Mouse (Mus musculus) thymus, postnatal 14 days (tissue): Measurements from ENCODE around the gene Pdpn.
"Not testable (repeated sequence)": the region's sequence is repeated elsewhere in the genome, so short reads cannot be mapped to it uniquely, and the experiment has no call there.

Experiments
- DNase-seq: peaks from one replicate; pipeline ENCODE4 v3.0.0; 2021

Gene Pdpn

GRCm38 (mm10) chr4:143299325-143300070 is at the start of gene Pdpn:
Pdpn (minus strand) TSS chr4:143299564.
- no peak for DNase-seq

DNA sequence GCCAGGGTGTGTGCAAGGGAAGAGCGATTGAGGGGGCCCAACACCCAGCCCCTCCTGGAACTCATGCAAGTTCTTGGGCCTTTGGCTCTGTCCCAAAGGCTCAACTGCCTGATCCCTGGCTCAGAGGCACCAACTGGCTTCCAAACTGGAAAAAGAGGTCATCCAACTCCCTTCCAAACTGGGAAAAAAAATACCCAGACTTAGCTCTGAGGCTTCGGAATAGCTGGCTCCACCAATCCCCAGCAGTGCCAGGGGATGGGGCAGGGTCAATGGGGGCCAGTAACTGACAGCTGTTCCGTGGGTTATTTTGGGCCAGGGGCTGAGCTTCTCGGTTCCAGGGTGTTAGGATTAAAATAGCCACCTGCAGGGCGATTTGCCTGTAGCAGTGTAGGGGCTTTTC is 49.3 kb upstream of the Pdpn start:
- no peak for DNase-seq

GRCm38 (mm10) chr4:143345491-143345890 is 46.1 kb upstream of the Pdpn start:
- DNase-seq, result not testable (repeated sequence)

DNA sequence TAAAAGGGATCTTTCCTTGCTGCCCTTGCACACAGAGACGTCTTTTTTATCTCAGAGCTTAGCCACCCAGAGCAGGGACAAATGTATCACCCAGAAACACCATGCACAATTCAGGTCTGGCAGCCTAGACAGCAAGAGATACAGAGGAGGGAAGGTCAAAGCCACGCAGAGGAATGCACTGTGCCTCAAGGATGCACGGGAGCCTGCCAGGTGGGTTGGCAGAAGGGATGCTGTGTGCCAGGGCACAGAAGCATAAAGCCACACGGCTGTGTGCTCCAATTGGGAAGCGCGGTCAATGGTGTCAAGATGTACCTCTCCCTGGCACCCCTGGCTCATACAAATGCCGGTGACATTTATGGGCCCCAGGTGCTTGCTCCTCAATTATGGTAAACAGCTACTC is 42.1 kb upstream of the Pdpn start:
- no peak for DNase-seq

GRCm38 (mm10) chr4:143339808-143340207 is 40.4 kb upstream of the Pdpn start:
- no peak for DNase-seq

- no peak for DNase-seq
These were observed 36.7 kb upstream of the Pdpn start for GRCm38 (mm10) chr4:143336096-143336495.

- DNase-seq, result no peak
These were observed 35.6 kb upstream of the Pdpn start for GRCm38 (mm10) chr4:143334995-143335394.

DNA sequence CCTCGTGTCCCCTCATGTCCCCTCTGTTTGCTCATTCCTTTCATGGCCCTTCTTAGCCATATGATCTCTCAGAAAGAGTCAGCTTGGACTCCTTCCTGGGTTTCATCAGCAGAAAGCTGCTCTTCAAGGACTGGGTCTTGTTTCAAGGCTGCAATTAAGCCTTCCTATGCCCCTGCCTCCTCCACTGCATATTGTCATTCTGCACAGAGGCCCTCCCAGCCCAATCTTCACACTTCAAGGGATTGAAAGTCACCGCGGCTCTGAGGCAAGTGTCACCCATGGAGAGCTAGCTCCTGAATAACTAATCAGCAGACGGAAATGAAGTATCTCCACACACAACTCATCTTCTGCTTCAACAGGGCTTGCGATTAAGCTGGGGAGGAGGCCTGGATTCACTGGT is 34.8 kb upstream of the Pdpn start:
- no peak for DNase-seq

GRCm38 (mm10) chr4:143331787-143332186 is 32.4 kb upstream of the Pdpn start:
- DNase-seq, result no peak

GRCm38 (mm10) chr4:143330566-143330965 is 31.2 kb upstream of the Pdpn start:
- DNase-seq, result no peak

GRCm38 (mm10) chr4:143325625-143325941 is 26.2 kb upstream of the Pdpn start:
- peak; percentile 63 for DNase-seq

DNA sequence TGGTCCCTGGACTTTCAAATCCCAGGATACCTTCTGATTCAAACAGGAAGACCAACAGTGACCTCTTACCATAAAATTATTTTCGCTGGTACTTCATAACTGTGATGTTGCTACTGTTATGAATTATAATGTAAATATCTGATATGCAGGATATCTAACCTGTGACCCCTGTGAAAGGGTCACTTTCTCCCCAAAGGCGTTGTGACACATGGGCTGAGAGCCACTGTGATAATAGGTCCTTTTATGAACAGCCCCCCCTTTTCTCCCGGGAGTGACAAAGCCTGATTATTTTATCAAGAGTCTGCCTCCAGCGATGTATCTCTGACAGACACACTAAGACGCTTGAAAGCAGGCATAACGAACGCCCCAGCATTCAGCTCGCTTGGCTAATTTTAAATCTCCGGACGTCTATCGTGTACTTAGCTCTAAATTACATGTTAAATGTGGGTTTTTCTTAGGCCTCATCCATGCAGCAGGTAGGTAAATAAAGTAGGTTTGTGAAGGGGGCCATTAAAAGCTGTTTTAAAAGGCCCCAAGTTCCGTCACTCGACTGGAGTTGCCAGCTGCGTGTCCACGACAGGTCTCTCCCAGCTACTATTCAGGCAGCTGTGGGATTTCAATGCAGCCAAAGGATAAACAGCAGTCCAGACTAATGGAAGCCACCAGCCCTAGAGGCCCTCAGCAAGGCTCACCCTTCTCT is 25.7 kb upstream of the Pdpn start:
- no peak for DNase-seq

- no peak for DNase-seq
These were observed 25.0 kb upstream of the Pdpn start for GRCm38 (mm10) chr4:143324176-143324924.

DNA sequence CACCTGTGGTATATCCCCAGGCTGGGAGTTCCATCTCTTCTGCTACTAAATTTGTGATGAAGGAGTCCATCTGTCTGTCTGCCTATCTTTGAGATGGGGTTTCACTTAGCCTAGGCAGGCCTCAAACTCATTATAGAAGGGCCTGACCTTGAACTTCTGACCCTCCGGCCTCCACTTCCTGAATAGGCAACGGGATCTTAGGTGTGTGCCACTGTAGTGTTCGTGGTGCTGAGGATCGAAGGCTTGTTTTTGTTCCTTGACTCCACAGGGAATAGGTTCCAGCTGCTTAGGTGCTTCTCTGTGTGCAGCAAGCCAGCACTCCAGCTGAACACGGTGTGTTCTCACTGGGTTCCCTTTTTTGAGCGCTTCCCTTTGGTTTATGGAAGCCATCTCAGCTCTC is 13.9 kb upstream of the Pdpn start:
- DNase-seq, result no peak

DNA sequence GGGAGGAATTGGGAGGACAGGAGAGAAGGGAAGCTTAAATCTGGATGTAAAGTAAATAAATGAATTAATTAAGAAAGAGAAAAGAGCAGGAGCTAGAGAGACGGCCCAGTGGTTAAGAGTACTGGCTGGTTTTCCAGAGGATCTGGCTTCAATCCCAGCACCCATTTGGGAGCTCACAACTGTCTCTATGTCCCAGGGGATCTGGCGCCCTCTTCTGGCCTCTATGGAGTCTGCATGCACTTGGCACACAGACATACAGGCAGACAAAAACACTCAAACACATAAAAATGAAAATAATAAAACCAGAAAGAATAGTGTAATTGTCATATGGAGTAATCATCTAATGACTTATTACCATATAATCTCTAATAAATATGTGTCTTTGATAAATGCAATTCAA is 12.0 kb upstream of the Pdpn start:
- peak; percentile 5 for DNase-seq

DNA sequence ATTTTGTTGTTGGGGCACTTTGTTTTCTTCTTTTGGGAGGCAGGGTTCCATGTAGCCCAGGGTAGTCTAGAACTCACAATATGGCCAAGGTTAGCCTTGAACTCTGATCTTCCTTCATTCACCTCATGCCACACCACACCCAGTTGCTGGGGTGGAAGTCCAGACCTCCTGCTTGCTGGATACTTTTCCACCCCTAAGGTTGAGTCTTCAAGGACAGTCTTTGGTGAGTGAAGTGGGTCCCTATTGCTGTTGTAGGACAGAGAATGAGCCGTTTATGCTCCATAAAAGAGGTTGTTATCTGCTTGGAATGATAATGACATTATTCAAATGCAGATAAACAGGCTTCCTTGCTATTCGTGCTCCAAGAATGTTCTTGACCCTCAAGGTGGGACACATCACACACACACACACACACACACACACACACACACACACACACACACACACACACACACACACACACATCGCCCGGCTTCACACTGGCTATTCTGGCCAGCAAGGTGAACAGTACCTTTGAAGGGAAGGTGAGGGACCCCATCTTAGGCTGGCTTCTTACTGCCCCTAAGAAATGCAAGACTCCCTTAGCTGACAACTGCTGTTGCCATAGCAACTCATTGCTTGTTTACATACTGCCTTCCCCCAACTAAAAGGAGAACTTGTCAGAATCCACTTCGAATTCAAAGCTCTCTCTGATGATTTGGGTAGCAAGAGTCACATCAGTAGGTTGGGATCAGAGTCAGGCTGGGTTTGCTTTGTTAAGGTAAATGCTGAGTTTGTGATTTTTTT is 6.8 kb upstream of the Pdpn start:
- no peak for DNase-seq

DNA sequence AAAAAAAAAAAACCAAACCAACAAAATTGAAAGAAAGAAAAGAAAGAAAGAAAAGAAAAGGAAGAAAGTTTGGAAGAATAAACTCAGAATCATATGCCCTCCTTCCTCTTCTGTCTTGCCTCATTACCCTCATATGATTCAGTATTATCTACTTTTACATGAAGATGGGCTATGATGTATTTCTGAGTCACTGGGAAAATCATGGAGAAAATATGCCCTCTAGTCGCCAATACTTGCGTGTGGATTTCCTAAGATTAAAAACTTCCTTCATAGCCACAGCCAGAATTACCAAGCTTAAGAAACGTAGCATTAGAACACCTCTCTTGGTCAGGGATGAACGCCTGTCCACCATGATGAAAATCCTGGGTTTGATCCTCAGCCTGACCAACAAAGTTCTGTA is 5.7 kb upstream of the Pdpn start:
- DNase-seq, result no peak

- no peak for DNase-seq
These were observed 3.0 kb upstream of the Pdpn start for GRCm38 (mm10) chr4:143302279-143302890.

DNA sequence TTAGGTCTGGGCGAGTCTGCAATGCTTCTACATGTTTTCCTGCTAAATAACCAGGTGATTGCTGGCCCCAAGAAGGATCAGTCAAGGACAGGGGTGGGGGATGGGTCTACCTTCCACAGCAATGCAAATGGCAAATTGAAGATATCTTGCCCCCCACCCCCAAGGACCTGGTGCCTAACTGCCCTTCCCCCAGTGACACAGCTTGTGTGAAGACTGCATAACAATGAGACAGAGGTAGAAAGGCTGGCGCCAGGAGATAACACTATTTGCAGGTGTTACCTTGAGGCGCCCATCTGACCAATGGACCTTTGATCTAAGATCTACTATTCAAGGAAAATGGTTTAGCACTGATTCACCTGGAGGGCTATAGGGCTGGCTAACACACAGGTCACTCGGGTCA is 2.5 kb upstream of the Pdpn start:
- no peak for DNase-seq

DNA sequence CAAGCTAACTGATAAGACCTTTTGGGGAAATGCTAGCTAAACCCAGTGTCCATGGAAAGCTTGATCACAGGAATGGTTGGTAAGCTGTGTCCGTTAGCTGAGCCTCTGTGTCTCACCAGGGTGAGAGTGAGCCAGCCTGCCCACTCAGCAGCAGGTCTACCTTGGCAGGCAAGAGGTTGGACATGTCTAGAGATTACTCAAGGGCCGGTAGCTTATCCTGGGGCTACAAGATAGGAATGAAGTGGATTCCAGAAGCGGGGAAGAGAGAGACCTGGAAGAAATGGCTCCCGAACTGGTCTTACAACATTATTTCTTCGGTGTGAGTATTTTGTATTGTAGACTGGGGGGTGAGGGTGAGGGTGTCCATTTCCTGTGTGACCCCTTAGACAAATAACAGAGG is 1.7 kb upstream of the Pdpn start:
- DNase-seq, result no peak

DNA sequence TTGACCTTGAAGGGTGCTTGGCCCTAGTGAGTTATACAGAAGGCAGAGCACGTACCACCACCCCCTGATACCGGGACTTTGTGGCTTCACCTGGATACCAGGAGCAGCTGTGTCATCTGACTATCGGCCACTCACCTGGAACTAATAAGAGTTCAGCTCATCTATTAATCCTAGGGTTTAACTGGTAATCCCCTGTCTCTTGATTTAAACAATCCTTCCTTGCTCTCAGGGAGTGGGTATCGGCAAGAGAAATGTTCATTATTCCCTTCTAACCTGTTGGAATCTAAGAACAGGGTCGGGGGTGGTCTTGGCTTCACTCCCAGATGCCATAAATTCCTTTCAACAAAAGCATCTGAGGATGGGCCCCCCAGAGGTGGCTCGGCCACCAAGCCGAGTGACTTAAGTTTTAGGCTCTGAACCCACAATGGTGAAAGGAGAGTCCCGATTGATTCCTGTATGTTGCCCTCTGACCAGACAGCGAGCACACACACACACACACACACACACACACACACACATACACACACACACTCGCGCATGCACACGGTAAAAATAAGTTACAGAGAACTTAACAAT is 837 bp upstream of the Pdpn start:
- no peak for DNase-seq
